Mouse (Mus musculus): ENCODE measurements around the gene Cmtr1.
A peak's percentile ranks its signal among the peaks of the same experiment; 100 is the strongest.
"Not testable (repeated sequence)": the region's sequence is repeated elsewhere in the genome, so short reads cannot be mapped to it uniquely, and the experiment has no call there.

Gene Cmtr1

DNA sequence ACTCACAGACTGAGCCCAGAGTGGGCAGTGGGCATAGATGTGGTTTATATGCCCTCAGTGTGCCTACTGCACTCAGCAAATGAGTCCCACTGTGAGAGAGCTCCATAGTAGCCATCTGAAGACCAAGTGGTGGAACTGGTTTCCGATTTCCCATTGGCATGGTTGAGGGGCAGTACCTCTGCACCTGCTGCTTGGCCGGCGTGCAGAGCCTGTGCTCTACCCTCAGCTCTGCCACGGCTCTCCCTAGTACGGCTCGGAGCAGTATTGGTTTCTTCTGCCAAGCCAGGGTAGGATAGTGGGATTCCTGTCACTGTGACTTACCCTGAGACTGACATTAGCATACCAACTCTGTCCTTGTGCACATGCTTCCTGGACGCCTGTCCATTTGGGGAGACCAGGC, 40.2 kb downstream of the Cmtr1 start:
- DNase-seq (ENCODE audit: extremely low read depth, insufficient read length, low spot score): no peak

DNA sequence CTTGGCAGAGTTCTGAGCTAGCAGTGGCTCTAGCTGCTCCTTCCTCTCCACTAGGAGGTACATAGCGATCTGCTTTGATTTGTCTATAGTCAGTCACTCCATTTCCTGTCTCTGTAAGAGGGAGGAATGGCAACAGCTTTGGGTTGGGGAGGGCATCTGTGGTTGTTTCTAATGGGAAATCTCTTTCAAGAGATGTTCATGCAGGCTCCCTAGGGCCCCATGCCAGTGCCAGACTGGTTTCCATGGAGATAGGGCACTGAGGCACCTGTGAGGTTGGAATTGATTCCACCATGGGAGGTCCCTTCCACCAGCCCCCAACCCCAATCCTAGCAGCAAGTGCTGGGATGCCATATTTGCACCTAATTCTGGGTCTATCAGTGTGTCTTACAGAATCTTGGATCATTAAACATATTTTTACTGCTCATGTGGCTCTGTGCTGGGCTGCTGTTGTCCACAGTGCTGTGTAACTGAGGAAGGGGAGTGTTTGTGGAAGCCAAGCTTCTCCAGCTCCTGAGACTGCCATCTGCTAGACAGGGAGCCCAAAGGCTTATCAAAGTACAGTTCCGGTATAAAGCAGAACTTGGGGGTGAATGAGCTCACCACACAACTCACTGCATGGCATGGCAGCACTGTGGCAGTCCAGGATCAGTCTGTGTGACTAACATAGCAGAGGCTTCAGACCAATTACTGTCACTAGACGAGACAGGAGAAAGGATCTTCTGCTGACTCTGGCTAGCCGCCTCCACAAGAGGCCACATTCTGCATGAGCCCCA, 42.7 kb downstream of the Cmtr1 start:
- no peak for DNase-seq (ENCODE audit: extremely low read depth, insufficient read length, low spot score)

DNA sequence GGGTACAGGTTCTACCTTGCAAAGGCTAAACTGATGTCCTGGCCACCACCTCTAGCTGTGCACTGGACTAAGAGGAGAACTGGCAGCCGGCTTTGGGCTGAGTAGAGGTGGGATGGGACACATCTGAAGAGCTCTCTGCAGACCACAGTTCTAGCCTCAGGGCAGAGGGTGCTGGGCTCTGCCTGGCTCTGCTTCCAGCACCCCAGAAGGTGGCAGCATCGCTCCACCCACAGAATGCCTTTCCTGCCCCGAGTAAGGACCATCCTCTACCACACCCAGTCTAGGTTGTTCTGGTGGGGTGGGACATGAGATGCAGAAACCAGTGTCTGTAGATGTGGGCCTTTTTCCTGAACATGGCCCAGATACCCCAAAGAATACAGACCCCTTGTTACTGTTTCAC, 44.4 kb downstream of the Cmtr1 start:
- no peak for DNase-seq (ENCODE audit: extremely low read depth, insufficient read length, low spot score)

DNA sequence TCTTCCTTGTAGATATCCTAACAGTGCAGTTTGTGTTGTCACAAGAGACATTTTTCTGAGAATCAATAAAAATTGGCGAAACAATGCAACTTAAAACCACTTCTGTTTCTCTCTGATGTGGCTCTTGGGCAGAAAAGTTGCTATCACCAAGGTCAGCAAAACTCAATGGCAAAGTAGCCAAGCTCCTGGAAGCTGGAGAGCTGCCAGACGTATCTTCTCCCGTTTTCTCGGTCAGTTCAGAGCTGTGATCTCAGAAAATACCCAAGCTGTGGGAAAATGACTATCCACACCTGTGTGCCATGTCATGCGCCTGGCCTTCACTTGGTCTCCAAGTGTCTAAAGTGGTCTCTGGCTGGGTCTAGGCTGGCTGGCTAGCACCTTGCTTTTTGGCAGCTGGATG, 45.5 kb downstream of the Cmtr1 start:
- no peak for DNase-seq (ENCODE audit: extremely low read depth, insufficient read length, low spot score)

DNA sequence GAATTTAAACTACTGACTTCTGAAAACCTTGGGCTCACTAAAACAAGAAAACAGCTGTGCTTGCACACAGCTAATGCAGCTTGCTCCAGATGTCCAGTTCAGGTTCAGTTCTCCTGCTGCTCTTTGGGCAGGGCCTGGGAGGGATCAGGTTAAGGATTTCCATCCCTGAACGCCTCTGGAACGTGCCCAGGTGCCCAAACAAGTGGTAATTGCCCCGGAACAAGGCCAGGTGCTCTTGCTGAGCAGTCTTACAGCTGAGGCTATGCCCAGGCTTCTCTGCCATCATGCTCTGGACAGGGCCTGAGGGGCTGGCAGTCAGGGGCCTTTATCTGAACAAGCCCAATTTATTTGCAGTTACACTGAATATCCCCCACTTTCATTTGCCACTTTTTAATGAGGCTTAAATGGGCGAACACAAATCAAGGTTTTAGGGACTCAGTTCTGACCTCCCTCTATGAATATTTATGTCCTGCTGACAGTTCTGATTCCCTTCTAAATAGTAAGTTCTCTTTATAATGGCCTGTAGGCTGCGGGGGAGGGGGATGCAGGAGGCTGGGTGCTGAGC, 46.7 kb downstream of the Cmtr1 start:
- DNase-seq (ENCODE audit: extremely low read depth, insufficient read length, low spot score): no peak

DNA sequence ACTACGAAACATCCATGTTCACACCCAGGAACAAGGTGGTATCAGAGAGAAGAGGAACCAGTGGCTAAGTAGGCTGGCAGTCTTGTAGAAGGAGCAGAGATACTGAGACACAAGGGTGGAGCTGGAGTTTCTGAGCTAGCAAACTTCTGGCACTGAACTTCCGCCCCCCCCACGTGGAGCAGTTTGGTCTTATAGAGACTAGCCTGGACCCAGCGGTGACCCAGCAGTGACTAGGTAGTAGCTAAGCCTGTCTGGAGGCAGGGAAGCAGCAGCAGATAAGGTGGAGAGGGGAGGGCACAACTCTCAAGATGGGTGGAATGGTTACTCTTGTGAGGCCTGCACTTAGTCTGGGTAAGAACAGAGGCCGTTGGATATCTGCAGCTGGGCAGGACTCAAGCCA, 48.4 kb downstream of the Cmtr1 start:
- DNase-seq (ENCODE audit: extremely low read depth, insufficient read length, low spot score): no peak

DNA sequence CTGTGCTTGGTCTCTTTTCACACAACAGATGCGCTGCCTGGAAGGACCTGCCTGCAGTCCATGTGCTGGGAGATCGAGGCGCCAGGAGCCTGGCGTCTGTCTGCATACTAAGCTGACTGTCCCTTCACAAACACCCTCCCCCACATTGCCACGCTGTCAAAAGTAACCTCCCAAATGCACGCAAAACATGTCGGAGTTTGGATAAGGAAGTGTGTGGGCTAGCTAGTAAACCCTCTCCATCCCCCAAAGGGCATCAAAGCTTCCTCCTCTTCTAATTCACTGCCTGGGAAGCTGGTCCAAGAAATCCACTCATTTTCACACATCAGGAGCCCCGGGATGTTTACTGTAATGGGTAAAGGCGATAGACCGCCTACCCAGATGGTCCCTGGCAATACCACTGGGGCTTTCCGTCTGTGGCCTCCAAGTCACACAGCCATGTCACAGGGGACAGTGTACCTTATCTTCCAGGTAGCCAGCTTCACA, 50.2 kb downstream of the Cmtr1 start:
- DNase-seq (ENCODE audit: extremely low read depth, insufficient read length, low spot score): no peak

DNA sequence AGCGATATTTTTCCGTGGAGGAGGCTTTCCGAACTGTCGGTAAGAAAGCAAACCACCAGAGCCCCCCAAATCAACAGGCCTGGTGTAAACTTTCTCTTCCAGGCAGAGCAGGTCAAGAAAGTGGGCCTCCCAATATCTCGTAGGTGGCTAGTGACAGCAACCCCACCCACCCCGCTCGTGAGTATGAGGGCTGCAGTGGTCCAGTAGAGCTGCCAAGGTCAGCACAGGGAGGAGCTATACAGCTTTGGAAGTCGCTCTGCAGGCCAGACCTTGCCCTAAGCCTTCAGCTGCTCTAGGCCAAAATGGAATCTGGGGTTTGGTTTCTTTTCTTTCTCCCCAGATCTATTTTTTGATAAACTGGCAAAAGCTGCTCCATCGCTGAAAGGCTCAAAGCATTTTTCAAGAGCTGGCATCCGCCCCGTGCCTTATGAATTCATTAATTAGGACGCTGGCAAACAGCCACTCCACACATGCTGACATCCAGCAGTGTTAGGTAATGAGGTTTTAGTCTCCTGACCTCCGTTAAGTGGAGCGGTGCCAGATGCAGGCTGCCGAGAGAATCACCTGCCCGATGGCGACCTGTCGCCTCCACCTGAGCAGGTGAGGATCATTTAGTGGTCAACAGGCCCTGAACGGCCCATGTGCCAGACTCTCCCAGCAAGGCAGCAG, 50.8 kb downstream of the Cmtr1 start:
- DNase-seq (ENCODE audit: extremely low read depth, insufficient read length, low spot score): no peak

DNA sequence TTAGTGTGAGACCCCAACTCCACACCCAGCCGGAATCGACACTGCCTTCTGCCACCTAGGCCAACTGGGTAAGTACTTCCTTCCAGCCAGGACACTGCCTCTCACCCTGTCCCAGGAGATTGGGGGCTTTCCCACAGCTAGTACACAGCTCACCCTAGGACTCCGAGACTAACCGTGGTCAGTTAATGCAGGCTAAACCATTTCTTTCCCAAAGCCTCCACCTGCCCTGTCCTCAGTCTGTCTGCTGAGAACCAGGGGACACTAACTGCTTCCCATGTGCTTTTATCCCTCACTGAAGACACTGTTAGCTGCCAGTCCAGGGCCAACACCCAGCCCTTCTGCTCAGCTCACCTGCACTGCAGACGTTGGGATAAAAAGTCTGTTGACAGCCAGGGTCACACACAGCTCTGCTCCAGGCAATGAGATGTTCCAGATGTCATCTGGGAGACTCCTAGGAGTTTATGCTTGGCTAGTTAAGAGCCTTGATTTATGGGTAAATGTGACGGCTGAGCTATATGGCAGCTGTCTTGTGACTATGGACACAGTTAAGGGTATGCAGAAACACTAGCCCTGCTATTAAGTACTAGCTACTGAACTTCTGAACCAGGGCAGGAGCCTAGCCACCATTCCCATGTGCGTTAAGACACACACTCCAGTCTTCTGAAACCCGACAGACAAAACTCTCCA, 51.5 kb downstream of the Cmtr1 start:
- DNase-seq (ENCODE audit: extremely low read depth, insufficient read length, low spot score): no peak

DNA sequence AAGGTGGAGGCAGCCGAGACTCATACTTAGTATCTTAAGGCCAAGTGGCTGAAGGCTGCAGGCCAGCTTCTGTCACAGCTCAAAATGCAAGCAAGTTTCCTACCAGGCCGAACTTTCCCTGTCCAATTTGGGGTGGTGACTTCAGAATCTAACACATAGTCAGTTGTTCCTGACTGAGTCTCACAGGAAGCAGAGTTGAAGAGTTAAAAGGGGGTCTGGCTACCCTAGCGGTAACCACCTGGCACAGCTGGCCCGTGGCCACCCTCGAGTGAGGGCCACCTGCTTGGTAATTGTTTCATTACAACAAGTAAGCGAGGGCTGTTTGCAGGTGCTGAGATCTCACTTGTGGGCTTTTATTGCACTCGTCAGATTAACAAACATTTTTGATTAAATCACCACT, 52.2 kb downstream of the Cmtr1 start:
- DNase-seq (ENCODE audit: extremely low read depth, insufficient read length, low spot score): no peak

DNA sequence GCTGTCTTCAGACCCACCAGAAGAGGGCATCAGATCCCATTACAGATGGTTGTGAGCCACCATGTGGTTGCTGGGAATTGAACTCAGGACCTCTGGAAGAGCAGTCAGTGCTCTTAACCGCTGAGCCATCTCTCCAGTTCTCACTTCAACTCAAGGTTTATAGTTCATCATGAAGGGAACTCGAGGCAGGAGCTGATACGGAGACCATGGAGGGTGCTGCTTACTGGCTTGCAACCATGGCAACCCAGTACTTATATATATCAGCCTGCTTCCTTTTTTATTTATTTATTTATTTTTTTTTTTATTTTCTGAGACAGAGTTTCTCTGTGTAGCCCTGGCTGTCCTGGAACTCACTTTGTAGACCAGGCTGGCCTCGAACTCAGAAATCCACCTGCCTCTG, 53.3 kb downstream of the Cmtr1 start:
- not testable (repeated sequence) for DNase-seq (ENCODE audit: extremely low read depth, insufficient read length, low spot score)

DNA sequence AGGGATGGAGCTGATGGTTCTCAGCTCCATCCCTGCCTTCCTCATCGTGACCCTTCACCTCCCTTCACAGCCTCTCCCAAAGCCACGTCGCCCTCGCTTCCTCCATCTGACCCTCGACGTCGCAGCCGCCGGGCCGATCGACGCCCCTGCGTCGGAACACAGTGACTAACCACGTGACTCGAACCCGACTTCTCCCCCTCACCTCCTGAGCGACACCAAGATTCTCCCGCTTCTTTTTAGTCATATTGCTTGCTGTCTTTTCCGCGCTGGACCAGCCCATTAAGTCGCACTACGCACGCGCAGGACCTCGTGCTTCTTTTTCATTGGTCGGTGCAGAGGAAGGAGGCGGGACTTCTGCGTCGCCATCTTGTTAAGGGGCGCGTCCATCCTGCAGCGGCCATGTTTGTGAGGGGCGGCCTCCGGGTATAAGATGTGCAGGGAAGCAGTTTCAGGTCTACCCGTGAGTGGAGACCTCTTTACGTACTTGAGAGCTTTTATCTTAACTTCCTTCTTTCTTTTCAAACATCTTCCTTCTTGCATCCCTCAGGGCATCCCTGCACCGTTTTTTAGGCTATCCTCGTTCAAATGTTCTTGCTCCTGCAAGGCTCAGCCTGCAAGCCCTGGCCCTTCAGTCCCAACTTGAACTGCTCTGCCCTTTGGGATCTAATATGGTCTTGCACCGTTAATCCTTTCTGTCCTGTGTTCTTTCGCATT, 56.5 kb downstream of the Cmtr1 start, which contains the start of gene Ccdc167:
Gene Ccdc167, minus strand, starts transcription at position 313 of the 714 bp plus-strand sequence.
- peak; percentile 95 for DNase-seq (ENCODE audit: extremely low read depth, insufficient read length, low spot score)

DNA sequence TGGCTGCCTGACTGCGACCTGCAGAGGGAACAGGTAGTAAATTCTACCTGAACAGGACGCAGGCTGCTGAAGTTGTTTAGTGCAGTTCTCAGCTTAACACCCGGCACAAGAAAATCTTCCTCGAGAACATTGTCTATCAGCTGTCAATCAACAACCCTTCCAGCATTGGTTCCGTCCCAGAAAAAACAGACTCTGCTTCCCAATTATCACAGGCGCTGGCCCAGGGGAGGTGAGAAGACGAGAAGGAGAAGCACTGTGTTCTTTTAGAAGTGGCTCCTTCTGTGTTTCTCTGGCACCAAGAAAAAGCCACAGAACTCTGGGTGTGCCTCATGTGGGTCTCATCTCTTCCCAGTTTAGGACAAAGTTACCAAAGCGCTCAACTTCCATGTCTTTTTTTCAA, 58.3 kb downstream of the Cmtr1 start:
- no peak for DNase-seq (ENCODE audit: extremely low read depth, insufficient read length, low spot score)

DNA sequence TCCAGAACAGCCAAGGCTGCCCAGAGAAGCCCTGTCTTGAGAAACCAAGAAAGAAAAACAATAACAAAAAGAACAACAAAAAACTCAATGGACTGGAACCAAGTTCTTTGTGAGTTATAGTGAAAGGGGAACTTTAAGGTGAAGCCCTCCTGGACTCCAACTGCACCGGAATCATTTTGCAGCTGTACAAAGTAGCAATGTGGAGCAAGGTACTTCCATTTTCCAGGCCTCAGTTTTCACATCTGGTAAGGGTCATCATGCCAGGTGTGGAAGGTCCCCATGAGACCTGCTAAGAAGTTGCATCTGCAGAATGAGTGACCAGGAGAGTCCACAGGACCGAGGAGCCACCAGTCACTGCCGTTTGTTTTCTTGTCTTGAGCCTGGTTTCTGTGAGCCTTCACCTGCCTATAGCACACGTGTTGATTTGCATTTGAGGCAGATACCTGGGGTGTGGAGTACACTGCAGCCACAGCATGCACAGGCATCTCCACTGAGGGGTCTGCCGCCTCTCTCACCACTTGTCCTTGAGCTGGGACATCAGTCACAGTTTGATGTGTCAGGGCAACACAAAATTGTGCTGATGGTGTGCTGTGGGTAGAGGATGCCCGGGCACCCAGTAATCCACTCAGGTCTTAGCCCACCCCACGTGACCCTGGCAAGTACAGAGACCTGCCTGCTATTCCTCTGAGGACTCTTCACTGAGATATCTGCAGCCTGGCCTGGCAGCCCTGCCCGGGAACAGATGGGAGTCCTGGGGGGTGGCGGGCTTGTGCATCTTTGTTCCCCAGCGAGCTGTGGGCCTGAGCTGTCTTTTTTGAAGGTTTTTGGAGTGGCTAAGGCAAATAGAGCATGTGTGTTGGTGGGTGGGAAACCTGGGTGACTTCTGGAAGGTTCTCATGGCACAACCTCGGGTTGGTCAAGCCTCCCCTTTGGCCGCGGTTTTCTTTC, 59.5 kb downstream of the Cmtr1 start:
- no peak for DNase-seq (ENCODE audit: extremely low read depth, insufficient read length, low spot score)

DNA sequence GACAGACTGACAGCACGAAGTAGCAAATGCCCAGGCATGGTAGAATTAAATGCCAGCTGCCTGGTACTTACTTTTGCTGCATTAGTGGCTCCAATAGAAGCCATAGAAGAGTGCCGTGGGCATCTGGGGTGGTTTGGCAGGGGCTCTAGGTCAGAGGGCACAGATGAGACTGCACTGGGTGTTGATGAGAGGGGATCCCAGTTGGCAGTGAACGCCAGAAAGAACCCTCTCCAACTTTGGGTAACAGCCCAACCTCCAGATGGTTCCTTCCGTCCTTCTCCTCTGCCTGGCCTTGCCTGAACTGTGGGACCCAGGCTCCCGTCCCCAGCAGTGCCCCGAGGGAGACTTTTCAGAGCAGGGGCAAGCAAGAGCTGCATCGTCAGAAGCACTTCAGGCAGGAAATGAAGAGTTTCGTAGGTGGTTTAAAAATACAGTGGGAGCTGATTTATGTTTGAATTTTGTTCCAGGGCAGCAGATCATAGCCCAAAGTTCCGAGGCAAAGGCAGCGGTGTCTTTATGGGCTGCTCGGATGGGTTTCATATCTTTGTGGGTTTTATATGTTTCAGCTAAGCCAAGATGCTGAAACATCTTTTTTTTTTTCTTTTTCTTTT, 60.5 kb downstream of the Cmtr1 start:
- DNase-seq (ENCODE audit: extremely low read depth, insufficient read length, low spot score): no peak

DNA sequence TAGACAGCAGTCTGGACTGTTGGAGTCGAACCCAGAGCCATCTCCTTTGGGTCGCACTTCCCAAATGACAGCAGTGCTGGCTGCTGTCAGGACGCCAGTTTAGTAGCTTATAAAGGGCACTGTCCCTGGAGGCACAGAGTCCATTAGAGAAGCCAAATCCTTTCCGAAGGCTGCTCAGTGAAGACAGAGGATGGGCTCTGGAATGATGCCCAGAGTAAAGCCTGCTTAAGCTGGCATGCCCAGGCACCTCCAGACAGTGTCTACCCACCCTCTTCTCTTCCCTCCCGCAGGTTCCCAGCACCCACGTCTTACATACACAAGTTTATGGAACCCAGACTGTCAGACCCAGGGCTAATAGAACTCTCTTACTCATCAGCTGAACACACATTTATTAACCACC, 64.2 kb downstream of the Cmtr1 start:
- DNase-seq (ENCODE audit: extremely low read depth, insufficient read length, low spot score): no peak

DNA sequence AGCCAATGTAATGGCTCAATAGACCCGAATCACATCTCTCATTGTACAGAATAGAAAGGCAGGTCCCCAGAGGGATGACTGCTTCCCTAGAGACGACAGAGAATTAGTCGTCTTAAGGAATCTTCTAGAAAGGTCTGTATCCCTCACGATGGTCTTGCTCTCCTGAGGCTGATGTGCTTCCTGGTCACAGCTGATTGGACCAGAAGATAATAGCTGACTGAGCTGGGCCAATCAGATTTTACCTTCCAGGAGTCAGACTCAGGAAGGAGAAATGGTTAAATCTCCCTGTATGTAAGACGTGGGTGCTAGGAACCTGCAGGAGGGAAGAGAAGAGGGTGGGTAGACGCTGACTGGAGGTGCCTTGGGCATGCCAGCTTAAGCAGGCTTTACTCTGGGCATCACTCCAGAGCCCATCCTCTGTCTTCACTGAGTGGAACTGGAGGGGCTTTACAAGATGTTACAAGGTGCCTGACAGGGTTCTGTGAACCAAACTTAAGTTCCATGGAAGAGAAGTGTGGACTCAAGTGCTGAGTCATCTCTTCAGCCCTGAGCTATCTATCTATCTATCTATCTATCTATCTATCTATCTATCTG, 64.7 kb downstream of the Cmtr1 start:
- DNase-seq (ENCODE audit: extremely low read depth, insufficient read length, low spot score): no peak

DNA sequence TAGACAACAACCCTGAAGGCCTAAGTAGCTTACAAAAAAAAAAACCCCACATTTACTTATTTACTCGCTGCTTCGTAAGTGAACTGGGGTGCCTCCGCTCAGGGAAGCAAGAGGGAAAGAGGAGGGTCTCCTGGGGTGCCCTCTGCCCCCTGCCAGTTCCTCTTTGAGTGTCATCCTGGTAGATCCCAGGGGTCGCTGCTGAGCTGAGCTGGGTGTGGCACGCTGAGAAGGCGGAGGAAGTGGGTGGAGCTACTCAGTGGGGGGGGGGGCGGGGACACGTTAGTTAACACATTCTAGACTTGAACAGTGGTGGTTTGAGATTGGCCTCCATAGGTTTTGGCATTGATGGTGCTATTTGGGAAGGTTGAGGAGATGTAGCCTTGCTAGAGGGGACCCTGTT, 67.7 kb downstream of the Cmtr1 start:
- DNase-seq (ENCODE audit: extremely low read depth, insufficient read length, low spot score): no peak
